Mouse (Mus musculus) hindbrain, embryonic 16.5 days (tissue): Measurements from ENCODE around the gene Ttc25. TPM values are rescaled to one million over a fixed set of nuclear protein-coding genes. Genes with fewer than 3 reads are reported as not detected.

Source experiments
- ATAC-seq: fragments of 200-750 bp; cut with Nextera tagmentation; 2 replicates; pipeline ENCODE4 v1.8.0; 2017; ENCODE audit warnings: moderate TSS enrichment, moderate library complexity
- H3K27ac ChIP-seq: fragments of 300-500 bp; sonication (generic); 2 replicates; pipeline ENCODE4 v1.5.1; 2014; ENCODE audit warnings: low read depth, mild to moderate bottlenecking, control low read depth, low read length, moderate library complexity
- H3K27me3 ChIP-seq: fragments of 300-500 bp; sonication (generic); replicated peaks from 2 replicates; pipeline ENCODE4 v1.6.1; 2014; ENCODE audit warnings: low read length; ENCODE audit not compliant: control insufficient read depth, insufficient read depth
- H3K36me3 ChIP-seq: fragments of 300-500 bp; sonication (generic); 2 replicates; pipeline ENCODE4 v1.6.1; 2014; ENCODE audit warnings: mild to moderate bottlenecking, low read length, moderate library complexity, mixed read lengths; ENCODE audit not compliant: control insufficient read depth, insufficient read depth
- H3K4me1 ChIP-seq: fragments of 300-500 bp; sonication (generic); 2 replicates; pipeline ENCODE4 v1.6.1; 2014; ENCODE audit warnings: low read depth, low read length; ENCODE audit not compliant: control insufficient read depth, insufficient read depth
- H3K4me2 ChIP-seq: fragments of 300-500 bp; sonication (generic); 2 replicates; pipeline ENCODE4 v1.6.1; 2014; ENCODE audit warnings: mild to moderate bottlenecking, low read length, control low read depth, moderate library complexity
- H3K4me3 ChIP-seq: fragments of 300-500 bp; sonication (generic); 2 replicates; pipeline ENCODE4 v1.5.1; 2014; ENCODE audit warnings: mild to moderate bottlenecking, low read length, control low read depth, moderate library complexity
- H3K9ac ChIP-seq: fragments of 300-500 bp; sonication (generic); 2 replicates; pipeline ENCODE4 v1.6.1; 2014; ENCODE audit warnings: low read depth, mild to moderate bottlenecking, control low read depth, low read length, moderate library complexity
- H3K9me3 ChIP-seq: fragments of 300-500 bp; sonication (generic); 2 replicates; pipeline ENCODE4 v1.6.1; 2014; ENCODE audit warnings: mild to moderate bottlenecking, low read length, moderate library complexity; ENCODE audit not compliant: control insufficient read depth
- WGBS: fragments of 180-500 bp; shearing (Covaris S2); extraction: QIAGEN DNeasy Blood & Tissue Kit; methylation state at CpG from one replicate; pipeline ENCODE4 v1.1.7; 2014; 5-methylcytosine and 5-hydroxymethylcytosine counted together
- polyA plus RNA-seq: library from polyadenylated mRNA; unstranded; fragments of >200 nt; fragmentation: Nextera tagmentation; extraction: Ambion mirVana; gene quantifications from 2 replicates; pipeline ENCODE4 v1.2.1, GENCODE M21; 2015

Ttc25 gene
- polyA plus RNA-seq, 1 experiment from 2014 or later = 2.2 TPM

DNA sequence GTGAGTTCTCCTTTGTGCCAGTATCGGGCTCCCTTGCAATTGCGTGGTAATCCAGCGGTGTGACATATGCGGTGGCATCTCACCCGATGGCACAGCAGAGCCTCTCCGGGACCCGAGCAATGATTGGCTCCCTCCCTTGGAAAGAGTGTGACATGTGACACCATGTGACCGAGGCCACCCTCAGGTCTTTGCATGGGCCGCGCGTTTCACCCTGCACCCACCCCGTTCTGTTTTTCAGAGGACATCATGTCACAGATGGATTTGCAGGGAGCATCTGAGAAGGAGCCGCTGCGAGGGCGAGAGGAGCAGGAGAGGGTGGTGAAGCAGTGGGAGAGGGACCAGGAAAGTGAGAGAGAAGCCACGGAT, 25.8 kb downstream of the Ttc25 start:
- ATAC-seq = peak; percentile 41
- peak overlapping the region; percentile 46 for H3K4me2 ChIP-seq
- H3K4me3 ChIP-seq = peak overlapping the region; percentile 25
- H3K4me1 ChIP-seq = peaks cover 16% of the 10 kb centered on the region
- H3K27ac ChIP-seq = no peak overlapping the region
- no peaks in the 10 kb centered on the region for H3K9me3 ChIP-seq
- 8% methylated on average over 16 of the region's 16 CpGs for WGBS
- peak overlapping the region; percentile 57 for H3K9ac ChIP-seq
- H3K27me3 ChIP-seq = no peaks in the 10 kb centered on the region; the same call in 1 of the 2 replicates
- H3K36me3 ChIP-seq = no peaks in the 10 kb centered on the region

DNA sequence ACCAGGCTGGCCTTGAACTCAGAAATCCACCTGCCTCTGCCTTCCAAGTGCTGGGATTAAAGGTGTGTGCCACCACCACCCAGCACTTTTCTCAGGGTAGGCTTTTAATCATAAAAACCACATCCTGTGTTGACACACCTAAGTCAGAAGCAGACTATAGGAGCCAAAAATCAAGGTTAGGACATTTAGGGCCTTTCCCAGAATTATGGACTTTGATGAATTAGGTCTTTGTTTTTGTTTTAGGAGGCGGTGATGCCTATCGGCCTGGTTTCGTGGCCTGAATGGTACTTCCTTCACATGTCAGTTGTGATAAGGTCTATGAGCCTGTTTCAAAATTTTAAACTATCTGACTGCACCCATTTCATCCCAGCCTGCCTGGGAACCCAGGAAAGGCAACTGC, 28.8 kb downstream of the Ttc25 start:
- H3K4me2 ChIP-seq = no peak overlapping the region; the same call in 1 of the 2 replicates
- no peak for ATAC-seq
- no peaks in the 10 kb centered on the region; the same call in 1 of the 2 replicates for H3K27me3 ChIP-seq
- H3K9me3 ChIP-seq = no peaks in the 10 kb centered on the region
- no peak overlapping the region for H3K9ac ChIP-seq
- 97% methylated on average over 3 of the region's 3 CpGs for WGBS
- H3K4me3 ChIP-seq = peak overlapping the region; percentile 73; the same call in 1 of the 2 replicates
- H3K36me3 ChIP-seq = no peaks in the 10 kb centered on the region
- H3K4me1 ChIP-seq = peaks cover 20% of the 10 kb centered on the region
- H3K27ac ChIP-seq = no peak overlapping the region; the same call in 1 of the 2 replicates

DNA sequence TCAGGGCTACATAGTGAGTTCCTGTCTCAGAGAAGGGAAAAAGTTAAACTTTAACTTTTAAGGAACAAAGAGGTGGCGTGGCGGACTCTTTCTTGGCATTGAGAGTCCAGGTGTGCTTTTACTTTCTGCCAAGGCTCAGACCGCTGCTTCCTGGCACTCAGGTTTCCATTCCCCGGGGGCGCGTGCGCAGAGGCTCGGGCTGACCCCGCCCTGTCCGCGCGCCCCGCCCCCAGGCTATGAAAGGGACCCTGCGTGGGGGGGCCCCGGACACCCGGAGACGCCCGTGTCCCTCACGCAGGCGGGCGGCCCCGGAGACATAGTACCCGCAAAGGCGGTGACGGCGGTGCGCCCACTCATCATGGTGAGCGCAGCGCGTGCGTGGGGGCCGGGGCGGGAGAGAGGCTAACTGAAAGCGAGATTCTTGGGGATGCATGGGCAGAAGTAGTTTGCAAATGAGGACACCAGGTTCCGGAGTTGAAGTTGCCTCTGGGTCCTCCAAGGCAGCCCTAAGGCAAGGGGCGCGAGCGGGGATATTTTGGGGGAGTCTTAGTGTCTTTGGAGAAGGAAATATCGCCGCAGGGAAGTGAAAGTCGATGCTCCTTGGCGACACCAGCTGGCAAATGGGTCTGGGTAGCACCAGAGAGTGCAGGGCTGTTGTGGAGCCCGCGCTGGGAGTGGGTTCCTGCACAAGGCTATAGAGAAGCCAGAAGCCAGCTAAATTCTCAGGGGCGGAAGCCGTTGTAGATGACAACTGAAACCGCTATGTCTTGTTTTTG, 29.5 kb downstream of the Ttc25 start, which contains the start of gene Cnp:
Gene Cnp, plus strand, starts transcription at position 197 of the 776 bp plus-strand sequence.
- peak; percentile 73 for ATAC-seq
- H3K4me2 ChIP-seq = peak within 1 kb of the TSS; percentile 89
- H3K27me3 ChIP-seq = no peaks in the 10 kb centered on the region; the same call in 1 of the 2 replicates
- 3% methylated on average over 47 of the region's 47 CpGs for WGBS
- H3K27ac ChIP-seq = peak within 1 kb of the TSS; percentile 77
- H3K9me3 ChIP-seq = no peaks in the 10 kb centered on the region
- H3K4me3 ChIP-seq = peak within 1 kb of the TSS; percentile 73
- peaks cover 20% of the 10 kb centered on the region for H3K4me1 ChIP-seq
- H3K9ac ChIP-seq = peak within 1 kb of the TSS; percentile 77
- 0 out of 2 replicates have a peak, but pooled peaks cover 2% of the 10 kb centered on the region for H3K36me3 ChIP-seq

DNA sequence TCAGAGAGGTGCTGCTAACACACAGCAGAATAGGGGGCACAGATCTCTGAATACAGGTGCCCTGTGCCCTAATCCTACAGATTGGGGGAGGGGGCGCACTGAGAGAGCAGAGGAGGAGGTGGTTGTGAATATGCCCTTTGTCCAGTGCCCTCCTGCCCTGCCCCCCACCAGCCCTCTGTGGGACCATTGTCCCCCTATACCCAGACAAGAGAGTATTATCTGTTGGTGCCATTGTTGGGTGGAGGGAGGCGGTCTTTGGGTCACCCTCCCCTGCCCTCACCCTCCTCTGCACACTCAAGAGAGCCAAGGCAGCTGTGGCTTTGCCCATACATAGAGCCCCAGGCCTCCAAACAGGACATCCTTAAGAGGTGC, 30.1 kb downstream of the Ttc25 start:
- Histone ChIP-seq H3K4me1 (peaks cover 20% of the 10 kb centered on the region), H3K4me3 (peak overlapping the region; percentile 73), H3K4me2 (peak overlapping the region; percentile 89), H3K9ac (peak overlapping the region; percentile 77), H3K27me3 (no peaks in the 10 kb centered on the region; the same call in 1 of the 2 replicates), H3K36me3 (0 out of 2 replicates have a peak, but pooled peaks cover 2% of the 10 kb centered on the region), H3K9me3 (no peaks in the 10 kb centered on the region), H3K27ac (peak overlapping the region; percentile 77)
- whole genome bisulfite sequencing = 19% methylated on average over 2 of the region's 2 CpGs
- peak; percentile 32; the same call in 1 of the 2 replicates for ATAC-seq

DNA sequence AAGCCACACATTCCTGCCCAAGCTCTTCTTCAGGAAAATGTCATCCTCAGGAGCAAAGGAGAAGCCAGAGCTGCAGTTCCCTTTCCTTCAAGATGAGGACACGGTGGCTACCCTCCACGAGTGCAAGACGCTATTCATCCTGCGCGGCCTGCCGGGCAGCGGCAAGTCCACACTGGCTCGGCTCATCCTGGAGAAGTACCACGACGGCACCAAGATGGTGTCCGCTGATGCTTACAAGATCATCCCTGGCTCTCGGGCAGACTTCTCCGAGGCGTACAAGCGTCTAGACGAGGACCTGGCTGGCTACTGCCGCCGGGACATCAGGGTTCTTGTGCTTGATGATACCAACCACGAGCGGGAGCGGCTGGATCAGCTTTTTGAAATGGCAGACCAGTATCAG, 30.8 kb downstream of the Ttc25 start:
- no peaks in the 10 kb centered on the region; the same call in 1 of the 2 replicates for H3K27me3 ChIP-seq
- peaks cover 13% of the 10 kb centered on the region for H3K4me1 ChIP-seq
- WGBS = 73% methylated on average over 21 of the region's 21 CpGs
- H3K36me3 ChIP-seq = 0 out of 2 replicates have a peak, but pooled peaks cover 4% of the 10 kb centered on the region
- peak overlapping the region; percentile 18; the same call in 1 of the 2 replicates for H3K27ac ChIP-seq
- H3K9ac ChIP-seq = no peak overlapping the region
- H3K4me2 ChIP-seq = peak overlapping the region; percentile 89
- H3K9me3 ChIP-seq = no peaks in the 10 kb centered on the region
- H3K4me3 ChIP-seq = no peak overlapping the region
- ATAC-seq = no peak

DNA sequence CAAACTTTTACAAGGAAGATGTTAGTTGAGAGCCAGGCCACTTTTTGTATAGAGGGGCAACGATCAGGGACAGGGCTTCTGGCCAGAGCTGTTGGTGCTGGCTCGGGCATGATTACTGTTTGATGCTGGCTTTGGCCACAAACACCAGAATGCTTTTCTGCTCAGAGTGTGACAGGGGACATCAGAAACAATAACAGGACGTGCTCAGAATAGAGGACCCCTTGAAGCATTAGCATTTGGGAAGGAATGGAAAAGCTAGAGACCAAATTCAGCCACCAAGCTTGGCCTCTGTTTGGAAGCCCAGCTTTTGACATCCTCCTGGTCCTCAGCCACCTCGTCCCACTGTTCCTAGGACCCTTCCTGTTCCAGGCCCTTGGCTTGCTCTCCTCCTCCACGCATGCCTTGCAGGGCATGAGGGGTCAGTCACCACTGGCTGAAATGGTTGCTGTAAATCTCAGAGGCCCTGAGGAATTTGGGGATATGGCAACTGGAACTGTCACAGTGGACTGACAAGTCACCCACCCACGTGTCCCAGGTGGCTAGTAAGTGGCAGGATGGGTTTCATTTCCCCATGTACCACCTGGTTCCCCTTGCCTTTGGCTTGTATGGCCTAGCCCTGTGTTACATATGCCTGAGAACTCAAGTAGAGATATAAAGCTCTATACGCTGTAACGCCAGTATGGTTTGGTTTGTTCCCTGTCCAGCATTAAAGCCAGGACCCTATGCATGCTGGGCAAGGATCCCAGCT, 32.6 kb downstream of the Ttc25 start:
- Histone ChIP-seq H3K4me2 (no peak overlapping the region), H3K27ac (0 out of 2 replicates have a peak overlapping the region, but pooled peaks have one; percentile 23), H3K27me3 (no peaks in the 10 kb centered on the region), H3K9ac (no peak overlapping the region), H3K36me3 (peaks cover 7% of the 10 kb centered on the region), H3K9me3 (no peaks in the 10 kb centered on the region), H3K4me1 (peaks cover 10% of the 10 kb centered on the region), H3K4me3 (no peak overlapping the region)
- ATAC-seq = peak; percentile 48; the same call in 1 of the 2 replicates
- WGBS = 75% methylated on average over 8 of the region's 8 CpGs

DNA sequence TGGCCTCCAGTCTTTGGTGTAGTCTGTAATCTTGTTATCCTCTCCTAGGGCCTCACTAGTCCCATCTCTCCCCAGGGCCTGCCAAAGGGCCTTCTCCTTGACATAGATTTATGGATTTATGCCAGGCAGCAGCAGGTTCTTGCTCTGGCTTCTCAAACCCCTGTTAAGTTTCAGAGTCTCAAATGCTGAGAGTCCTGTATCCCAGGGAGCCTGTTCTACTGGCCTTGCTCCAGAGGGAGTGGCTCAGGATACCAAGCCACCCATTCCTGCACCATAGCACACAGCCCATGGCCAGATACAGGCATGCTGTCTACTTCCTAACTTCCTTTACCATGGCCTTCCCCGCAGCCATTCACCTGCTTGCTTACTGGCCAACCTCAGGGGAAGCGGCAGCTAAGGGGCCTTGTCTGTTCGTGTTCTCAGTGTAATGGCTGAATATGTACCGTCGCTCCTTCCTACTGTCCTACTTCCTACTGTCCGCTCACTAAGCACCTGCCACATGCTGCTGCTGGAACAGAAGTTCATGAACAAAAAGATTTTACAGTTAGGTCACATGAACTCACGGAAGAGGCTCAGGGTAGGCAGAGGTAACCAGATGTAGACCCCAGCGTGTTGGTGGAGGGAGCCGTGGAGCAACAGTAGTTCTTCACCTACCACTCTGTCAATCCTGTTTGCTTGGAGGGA, 33.9 kb downstream of the Ttc25 start:
- H3K27me3 ChIP-seq = no peaks in the 10 kb centered on the region
- ATAC-seq = no peak
- WGBS = 93% methylated on average over 9 of the region's 9 CpGs
- H3K4me1 ChIP-seq = peaks cover 10% of the 10 kb centered on the region
- H3K4me2 ChIP-seq = no peak overlapping the region
- H3K9ac ChIP-seq = no peak overlapping the region
- H3K27ac ChIP-seq = no peak overlapping the region
- H3K36me3 ChIP-seq = peaks cover 19% of the 10 kb centered on the region
- no peak overlapping the region for H3K4me3 ChIP-seq
- no peaks in the 10 kb centered on the region for H3K9me3 ChIP-seq

DNA sequence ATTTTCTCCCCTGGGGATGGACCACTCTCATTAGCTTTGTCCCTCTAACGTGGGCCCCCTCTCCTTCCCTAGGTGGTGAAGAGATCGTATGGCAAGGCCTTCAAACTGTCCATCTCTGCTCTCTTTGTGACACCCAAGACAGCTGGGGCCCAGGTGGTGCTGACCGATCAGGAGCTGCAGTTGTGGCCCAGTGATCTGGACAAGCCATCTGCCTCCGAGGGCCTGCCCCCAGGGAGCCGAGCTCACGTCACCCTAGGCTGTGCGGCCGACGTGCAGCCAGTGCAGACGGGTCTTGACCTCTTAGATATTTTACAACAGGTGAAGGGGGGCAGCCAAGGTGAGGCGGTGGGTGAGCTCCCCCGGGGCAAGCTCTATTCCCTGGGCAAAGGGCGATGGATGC, 34.9 kb downstream of the Ttc25 start:
- no peaks in the 10 kb centered on the region for H3K27me3 ChIP-seq
- H3K4me1 ChIP-seq = peaks cover 8% of the 10 kb centered on the region
- peaks cover 23% of the 10 kb centered on the region for H3K36me3 ChIP-seq
- H3K4me2 ChIP-seq = no peak overlapping the region
- 87% methylated on average over 13 of the region's 13 CpGs for WGBS
- H3K4me3 ChIP-seq = no peak overlapping the region
- no peak overlapping the region for H3K27ac ChIP-seq
- no peaks in the 10 kb centered on the region for H3K9me3 ChIP-seq
- no peak for ATAC-seq
- H3K9ac ChIP-seq = no peak overlapping the region
